Mouse (Mus musculus) adrenal gland, adult 2 months (tissue): Measurements from ENCODE around the gene Drc7. TPM values are rescaled to one million over a fixed set of nuclear protein-coding genes. Genes with fewer than 3 reads are reported as not detected.
"Not testable (repeated sequence)": the region's sequence is repeated elsewhere in the genome, so short reads cannot be mapped to it uniquely, and the experiment has no call there.

ENCODE experiments used
- DNase-seq: peaks from one replicate; pipeline ENCODE4 v3.0.0; 2021
- long read RNA-seq: library from polyadenylated mRNA; stranded (forward); transcript quantifications from one replicate; pipeline ENCODE4 v2.0.0, GENCODE M21; 2021
- polyA plus RNA-seq: library from polyadenylated mRNA; depleted of rRNA; stranded (reverse); fragments of >200 nt; gene quantifications from 2 replicates; pipeline ENCODE4 v1.2.3, GENCODE M21; 2012; rRNA removed
- total RNA-seq, 2 experiments: library from RNA; stranded (reverse); gene quantifications; 2 replicates each; pipeline ENCODE4 v1.2.3; 2021

The Drc7 gene
- total RNA-seq (not detected), polyA plus RNA-seq (not detected in 2 replicates)
- long read RNA-seq, result 0 reads

DNA sequence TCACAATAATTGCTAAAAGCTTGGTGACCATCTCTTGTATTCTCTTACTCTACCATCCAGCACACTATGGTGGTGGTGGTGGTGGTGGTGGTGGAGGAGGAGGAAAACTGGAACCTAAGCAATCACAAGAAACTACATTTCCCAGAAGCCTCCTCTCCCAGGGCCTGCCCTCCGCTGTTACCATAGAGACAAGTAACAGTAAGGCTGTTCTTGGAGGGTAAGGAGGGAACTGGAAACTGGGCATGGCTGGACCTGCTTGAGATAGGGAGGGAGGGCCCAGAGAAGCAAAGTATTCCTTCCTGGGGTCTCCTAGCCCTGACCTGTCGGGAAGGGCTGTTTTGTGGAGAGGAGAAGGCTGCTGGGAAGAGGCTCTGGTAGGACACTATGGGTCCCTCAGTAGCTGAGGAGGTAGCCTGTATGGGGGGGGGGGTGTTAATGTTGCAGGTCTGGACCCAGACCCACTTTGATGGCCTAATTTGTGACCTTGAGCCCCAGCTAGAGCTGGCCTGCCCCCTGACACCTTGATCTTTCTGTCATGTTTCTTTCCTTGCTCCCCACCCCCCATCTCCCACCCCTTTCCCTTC, at the start of gene Drc7:
Drc7 (plus strand) TSS at position 177 of the 584 bp plus-strand sequence.
- DNase-seq, result peak; percentile 8

DNA sequence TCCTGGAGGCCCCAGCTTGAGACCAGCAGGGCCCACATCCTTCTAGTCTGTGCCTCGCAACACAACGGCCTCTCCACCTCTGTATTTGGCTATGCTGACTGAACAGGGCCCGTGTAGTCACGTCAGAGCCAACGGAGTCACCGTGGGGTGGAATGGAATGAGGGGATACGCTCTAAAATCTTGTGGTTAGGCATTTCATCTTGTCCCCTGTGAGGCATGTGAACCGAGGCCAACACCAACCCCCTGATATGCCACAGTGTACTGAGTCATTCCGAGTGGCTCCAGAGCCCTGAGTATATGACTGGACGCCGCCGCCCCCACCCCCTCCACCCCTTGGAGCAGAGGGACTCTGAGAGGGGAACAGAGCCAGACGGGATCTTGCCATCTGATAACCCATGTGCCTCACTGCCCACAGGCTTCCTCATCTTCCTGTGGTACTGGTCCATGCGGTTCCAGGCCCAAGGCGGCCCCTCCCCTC, 42.4 kb upstream of the Drc7 start:
- DNase-seq, result no peak

DNA sequence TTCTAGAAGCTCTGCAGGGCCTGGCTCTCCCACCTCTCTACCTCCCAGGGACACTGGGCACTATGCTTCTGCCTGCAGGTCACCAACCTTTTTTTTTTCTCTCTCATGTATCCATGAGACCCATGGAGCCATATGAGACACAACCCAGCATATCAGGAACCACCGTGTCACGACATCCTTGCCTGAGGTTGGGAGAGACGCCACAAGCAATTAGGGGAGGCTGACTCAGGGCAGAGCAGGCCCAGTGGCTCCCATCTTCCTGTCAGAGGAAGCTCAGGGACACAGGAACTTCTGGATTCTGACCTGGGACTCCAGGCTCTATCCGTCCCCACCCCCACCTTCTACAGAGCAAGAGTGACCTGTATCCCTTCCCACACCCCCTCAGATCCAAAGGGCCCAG, 39.0 kb upstream of the Drc7 start:
- DNase-seq, result no peak

DNA sequence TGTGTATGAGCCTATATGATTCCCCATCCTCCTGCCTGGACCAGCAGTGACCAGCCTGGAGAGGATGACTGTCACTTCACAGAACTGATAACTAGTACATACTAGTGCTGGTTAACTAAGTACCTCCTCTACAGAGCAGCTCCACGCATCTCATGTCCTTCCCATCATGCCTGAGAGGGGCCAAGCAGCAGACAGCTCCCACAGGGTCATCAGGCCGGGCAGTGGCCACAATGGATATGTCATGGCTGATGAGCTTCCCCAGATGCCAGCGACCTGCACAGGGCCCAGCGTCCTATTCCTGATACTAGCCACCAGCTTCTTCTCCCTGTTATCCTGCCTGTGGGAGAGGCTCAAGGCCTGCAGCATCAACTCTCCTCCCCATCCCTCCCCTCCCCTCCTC, 38.2 kb upstream of the Drc7 start:
- DNase-seq, result no peak

DNA sequence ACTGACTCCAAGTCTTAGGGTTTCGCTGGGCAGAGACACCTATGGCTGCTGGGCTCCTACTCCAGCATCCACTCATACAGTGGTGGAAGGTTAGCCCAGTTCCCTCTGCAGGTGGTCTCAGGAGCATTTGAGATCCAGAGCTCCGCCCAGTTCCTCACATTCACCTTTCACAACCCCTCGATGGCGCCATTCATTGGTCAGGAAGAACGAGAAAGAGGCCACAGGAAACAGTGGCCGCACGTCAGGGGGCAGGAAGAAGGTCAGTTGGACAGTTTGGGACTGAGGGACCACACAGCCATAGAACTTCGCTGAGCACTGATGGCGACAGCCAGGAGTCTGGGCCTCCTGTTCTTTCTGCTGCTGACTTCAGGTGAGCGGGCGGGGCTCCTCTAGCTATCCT, 37.5 kb upstream of the Drc7 start, which contains the start of gene Adgrg3:
Adgrg3 (plus strand) TSS at position 242 of the 400 bp plus-strand sequence.
- no peak for DNase-seq

DNA sequence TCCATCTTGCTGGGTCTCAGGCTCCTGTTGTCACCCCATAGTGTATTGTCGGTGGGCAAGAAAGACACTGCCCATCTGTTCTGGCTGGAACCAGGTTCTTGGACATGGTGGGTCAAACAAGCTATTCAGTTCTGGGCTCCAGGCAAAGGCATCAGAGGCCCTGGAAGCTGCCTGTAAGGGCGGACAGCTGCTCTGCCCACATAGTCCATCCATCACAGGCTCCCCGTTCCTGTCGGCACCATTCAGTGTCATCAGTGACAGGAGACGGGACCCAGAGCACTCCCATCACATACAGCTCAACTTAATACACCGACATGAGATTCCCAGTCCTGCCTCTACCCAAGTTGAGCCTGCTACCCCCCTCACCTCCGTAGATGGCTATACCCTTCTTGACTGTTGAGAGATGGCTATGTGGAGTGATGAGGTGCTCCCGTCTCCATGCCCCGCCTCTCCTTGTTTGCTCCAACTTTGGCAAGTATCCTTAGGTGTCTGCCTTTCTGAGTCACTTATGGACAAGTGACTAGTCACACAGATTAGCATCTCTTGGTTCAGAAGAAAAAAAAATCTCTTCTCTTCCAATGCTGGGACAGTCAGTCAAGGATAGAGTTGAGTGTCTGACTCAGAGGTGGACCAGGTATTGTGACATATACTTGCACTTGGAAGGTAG, 36.8 kb upstream of the Drc7 start:
- no peak for DNase-seq

DNA sequence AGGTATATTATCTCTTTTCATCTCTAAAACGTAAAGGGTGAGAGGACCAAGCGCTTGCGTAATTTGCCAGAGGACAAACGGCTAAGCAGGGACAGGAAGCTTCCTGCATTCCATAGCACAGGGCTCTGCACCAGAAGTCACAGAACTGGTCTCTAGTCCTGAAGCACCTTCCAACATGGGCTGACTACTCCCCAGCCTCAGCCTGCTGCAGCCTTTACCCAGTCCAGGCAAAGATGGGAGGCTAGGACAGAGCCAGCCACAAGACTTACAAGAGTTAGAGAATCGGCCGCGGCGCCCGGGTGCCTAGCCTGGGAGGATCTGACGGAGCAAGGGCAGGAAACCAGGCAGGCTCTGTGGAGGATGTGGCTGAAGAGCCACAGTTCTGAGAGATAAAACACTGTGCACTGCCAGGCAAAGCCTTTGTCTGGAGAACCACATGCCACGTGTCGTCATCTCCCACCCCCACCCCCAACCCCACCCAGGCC, 34.6 kb upstream of the Drc7 start:
- peak; percentile 21 for DNase-seq

DNA sequence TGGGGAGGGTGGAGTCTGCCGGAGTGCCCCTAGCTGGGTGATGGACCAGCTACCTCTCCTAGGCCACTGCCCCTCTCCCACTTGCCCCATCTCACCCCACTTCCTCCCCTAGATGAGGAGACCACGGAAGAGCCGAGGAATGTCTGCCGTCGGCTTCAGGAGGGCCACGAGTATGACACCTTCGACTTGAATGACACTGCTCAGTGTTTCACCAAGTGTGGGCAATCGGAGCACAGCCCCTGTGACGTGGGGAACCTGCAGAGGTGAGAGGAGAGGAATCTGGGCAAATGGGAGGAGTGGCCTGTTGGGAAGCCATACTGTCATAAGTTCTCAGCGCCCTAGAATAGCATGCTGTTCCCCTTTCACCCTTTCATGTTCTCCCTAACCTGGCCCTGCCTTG, 34.1 kb upstream of the Drc7 start:
- DNase-seq, result no peak

DNA sequence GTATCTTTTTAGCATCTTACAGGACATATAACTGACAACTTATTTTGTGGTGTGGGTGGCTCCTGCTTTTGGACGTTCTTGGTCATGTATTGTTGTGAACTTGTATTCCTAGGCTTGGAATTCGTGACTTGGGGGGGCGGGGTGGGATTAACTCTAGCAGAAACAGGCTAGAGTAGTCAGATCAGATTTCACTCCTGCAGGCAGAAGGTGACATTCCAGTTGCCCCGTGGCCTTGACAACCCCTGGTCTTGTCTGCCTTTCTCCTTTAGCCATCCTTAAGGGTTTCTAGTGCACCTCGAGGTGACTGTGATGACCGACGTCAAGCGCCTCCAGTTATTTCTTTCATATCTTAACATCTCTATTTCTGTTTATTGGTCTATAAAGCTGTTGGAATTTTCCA, 31.7 kb upstream of the Drc7 start:
- DNase-seq, result no peak

DNA sequence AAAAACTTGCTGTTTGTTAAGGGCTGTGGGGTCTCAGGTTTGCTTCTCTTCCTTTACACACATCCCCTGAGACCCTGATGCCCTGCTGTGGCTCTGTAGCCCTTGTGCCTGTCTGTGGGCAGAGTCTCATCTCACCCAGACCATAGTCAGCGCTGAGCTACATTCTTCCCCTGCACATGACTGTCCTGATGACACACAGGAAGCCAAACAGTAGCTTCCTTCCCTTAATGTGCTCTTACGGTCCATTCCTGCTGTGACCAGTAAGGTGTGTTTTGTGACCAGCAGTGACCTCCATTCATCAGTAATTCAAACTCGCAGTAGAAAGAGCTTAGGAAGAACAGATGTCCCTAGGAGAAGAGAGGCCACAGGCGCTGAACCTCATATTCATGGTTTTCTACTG, 30.5 kb upstream of the Drc7 start:
- DNase-seq, result no peak

DNA sequence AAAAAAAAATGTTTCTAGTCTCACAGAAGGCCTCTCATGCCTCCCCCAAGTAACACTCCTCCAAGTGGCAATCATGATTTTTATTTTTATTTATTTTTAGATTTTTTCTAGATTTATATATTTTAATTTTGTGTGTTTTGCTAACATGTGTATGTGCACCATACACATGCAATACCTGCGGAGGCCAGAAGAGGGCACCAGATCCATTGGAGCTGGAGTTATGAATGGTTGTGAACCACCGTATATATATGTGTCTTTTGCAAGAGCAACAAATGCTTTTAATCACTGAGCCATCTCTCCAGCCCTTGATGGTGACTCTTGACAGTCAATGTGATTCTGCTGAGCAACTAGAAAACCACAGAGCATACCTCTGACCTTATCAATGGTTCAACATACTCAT, 29.5 kb upstream of the Drc7 start:
- no peak for DNase-seq

DNA sequence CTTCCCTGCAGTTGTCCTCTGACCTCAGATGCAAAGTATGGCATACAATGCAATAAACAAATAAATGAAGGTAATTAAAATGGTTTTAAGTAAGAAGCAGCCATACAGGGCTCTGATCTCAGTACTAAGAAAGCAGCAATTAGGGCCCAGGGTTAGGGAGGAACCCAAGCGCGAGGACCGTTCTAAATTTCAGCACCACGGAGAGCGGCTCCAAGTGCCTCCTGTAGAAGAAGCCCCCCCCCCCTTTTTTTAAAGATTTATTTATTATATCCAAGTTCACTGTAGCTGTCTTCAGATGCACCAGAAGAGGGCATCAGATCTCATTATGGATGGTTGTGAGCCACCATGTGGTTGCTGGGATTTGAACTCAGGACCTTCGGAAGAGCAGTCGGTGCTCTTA, 26.5 kb upstream of the Drc7 start:
- not testable (repeated sequence) for DNase-seq

DNA sequence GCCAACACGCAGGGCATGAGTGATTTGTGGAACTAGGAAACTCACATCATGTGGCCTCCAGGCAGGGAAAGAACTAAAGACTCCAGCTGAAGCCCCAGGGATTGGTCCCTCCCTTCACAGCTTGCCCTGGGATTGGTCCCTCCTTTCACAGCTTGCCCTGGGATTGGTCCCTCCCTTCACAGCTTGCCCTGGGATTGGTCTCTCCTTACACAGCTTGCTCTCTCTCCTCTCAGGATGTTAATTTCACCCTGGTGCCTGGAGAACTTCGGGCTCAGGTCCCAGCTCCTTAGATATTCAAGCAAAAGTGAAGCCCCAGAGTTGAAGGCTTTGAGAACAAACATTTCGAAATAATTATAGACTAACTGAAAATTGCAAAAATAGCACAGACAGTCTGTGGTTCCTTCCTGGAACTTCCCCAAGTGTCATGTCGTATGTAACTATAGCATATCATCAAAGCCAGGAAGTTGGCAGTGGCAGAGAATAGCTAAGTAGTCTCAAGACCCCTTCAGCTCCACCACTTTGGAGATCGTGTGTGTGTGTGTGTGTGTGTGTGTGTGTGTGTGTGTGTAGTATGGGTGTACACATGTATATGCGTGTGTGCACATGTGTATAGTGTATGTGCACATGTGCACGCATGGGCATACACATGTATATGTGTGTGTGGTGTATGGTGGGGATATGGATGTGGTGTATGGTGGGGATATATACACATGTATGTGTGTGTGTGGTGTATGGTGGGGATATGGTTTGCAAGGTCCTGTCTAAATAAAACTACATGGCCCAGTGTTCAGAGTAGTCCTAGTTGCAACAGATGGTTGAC, 17.6 kb upstream of the Drc7 start:
- DNase-seq, result peak; percentile 15

DNA sequence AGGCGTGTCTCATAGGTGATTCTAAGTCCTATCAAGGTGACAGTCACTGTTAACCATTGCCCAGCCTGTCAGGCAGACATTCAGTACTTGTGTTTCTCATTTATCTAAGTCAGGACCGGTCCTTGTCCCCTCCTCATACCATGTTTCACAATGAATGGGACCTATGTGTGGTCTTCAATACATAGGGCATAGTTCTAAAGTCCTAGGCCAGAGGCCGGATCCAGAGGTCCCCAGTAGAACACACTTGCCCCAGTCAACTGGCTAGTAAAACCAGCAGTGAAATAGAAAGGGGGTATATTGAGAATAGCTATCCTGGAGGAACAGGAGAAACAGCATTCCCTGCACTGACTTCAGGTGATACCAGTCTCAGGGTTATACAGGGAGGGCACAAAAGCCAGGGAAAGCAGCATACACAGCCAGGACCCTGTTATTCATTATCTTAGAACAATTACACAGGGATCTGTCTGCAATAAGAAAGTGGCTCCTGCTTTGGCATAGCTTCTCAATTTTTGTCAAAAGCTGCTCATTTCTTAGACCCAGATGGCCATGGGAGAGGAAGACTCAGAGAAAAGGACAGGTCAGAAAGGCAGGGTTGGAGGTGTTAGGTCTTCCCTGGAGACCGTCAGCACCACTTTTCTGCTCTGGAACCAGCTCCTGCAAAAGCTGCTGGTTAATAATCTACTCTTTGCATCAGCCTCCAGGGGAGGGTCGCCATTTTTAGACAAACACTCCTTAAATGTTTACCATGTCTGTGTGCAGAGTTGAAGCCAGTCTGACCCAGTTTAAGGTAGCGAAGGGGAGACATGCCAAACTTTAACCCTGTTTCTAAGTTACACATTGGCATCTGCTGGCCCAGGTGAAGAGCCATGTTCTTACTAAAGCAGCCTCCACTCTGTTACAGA, 12.8 kb upstream of the Drc7 start:
- DNase-seq, result no peak

DNA sequence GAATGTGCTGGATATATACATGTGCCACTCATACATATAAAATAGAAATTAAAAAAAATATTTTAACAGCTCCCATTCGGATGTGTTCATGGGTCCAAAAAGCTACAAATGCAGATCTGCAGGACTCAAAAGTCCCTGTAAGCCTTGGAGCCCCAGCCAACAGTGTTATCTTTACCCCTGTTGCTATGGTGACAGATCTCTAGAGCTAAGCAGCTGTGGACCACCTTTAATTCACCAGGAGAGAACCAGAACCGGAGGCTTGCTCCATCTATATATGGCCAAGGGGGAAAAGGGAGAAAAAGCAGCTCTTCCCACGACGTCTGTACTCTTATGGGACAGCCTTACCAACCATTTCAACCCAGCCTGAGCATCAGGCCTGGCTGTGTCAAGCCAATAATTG, 10.1 kb upstream of the Drc7 start:
- DNase-seq, result no peak

DNA sequence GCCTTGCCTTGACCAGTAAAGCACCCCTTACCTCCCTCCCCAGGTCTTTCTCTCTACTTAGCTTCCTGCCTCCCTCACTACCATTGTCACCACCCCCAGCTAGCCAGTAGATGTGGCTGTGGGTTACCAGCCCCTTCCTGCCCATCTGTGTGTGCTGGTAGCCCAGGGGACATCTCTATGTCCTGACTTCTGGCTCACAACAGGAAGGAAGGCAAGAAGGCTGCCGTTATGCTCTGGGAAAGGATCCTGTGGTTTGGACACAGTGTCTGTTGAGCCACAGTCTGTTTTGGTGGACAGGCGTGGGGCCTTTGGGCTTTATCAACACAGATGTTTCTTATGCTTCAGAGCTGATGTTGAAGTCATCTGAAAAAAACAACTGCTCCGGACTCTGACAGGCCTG, 7.9 kb upstream of the Drc7 start:
- no peak for DNase-seq

DNA sequence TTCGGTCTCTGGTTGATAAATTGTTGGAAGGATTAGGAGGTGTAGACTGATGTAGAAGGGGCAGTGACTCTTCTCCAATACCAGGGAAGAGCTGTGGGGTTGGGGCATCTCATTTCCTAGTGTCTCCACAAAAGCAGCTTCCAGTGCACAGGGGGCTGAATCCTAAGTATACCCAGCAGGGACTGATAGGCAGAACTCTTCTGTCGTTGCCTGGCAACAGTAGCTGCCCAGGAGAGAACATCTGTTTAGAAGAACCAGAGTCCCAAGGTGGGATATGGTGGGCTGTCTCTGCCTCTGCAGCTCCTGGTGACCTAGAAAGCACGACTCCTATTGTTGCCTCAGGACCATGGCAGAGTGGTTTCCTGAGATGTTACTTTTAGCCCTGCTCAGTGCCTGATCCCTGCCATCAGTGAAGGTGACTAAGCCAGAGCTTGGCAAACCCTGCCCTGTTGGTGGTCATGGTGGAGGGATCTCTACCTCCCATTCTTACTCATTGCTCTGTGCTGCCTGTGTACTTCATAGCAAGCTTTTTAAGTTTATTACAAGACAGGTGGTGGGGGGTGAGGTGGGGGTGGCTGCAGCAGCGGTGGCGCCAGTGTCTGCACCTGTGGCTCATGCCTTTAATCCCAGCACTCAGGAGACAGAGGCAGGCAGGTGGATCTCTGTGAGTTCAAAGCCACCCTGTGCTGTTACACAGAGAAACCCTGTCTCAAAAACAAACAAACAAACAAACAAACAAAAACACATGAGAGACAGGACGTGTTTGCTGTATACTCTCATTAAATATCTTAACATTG, 6.8 kb upstream of the Drc7 start:
- DNase-seq, result no peak

DNA sequence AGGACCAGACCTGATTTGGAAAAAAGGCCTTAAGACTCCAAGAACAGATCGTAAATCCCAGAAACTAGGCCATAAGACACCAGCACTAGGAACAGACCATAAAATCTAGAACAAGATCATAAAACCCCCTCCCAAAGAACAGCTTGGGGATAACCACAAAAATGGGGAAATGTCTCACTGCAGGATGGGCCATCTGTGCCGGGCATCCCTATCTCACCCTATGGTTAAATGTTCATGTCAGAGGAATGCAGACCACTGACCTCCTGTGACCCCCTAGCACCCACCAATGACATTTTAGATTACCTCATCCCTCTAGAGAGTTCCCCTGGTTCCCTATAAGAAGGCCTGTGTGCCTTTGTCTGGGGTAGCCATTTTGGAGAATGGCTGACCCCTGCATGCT, 5.3 kb upstream of the Drc7 start:
- no peak for DNase-seq

DNA sequence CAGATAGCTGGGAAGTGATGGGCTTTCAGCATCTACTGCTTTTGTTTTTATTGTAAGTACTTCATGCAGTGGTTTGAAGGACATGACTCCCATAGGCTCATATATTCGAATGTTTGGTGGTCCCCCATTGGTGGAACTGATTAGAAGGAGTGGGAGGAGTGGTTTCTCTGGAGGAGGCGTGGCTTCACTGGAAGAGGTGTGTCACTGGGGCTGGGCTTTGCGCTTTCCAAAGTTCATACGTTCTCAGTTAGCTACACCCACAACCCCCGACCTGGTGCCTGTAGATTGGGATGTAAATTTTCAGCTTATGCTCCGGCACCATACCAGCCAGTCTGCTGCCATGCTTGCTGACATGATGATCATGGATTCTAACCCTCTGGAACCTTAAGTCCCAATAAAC, 465 bp upstream of the Drc7 start:
- no peak for DNase-seq

DNA sequence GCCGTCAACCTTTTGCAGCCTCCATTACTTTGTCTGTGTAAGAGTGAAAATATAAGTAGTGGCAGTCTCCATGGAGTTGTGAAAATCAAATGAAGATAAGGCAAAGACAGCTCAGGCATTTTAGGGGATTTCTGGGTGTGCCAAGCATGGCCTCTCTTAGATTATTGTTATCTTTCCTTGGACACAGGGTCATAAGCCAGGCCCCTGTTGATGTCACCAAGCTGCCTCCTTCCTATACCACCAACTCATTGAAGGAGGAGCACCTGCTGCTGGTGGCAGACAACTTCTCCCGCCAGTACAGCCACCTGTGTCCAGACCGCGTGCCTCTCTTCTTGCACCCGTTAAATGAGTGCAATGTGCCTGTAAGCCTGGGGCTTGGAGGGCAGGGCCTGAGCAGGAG, 1.5 kb downstream of the Drc7 start:
- DNase-seq, result no peak

DNA sequence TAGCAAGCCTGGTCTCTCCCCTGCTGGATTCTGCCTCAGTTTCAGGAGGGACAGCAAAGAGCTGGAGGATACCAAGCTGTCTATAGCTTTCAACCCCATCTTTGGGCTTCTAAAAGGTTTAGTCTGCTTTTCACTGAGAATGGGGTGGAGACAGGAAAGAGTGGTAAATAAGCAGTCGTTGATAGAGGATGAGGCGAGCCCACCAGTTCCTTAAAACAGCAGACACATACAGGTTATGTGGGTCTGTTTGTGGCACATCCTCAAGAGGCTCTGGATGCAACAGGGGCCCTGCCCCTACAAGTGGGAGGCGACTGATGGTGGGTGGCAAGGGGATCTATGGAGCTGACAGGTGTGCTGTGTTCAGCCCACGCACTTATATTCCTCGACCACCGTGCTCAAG, 3.8 kb downstream of the Drc7 start:
- no peak for DNase-seq
